8 mouse cellular contexts compared by ENCODE assay signal in genomic region chr7:105568988-105569471, GRCm38 (mm10). TPM values are rescaled to one million over a fixed set of nuclear protein-coding genes. Genes with fewer than 3 reads are reported as not detected.
DNase-seq lines count a peak whose midpoint lies in the region; ATAC-seq and TF ChIP-seq lines count a peak whose summit lies in the region.

No protein-coding gene starts in this region.

- H3K9me3 ChIP-seq in forebrain, embryonic 15.5 days = no peaks in the 10 kb centered on the region
- H3K9me3 ChIP-seq in limb, embryonic 15.5 days = no peaks in the 10 kb centered on the region

- no peaks in the 10 kb centered on the region for H3K36me3 ChIP-seq in testis, adult 2 months (ENCODE audit: control insufficient read depth, insufficient read depth, low read length)
- H3K36me3 ChIP-seq in forebrain, embryonic 15.5 days = peaks cover 49% of the 10 kb centered on the region
- peaks cover 55% of the 10 kb centered on the region for H3K36me3 ChIP-seq in limb, embryonic 15.5 days

- ATAC-seq in forebrain, embryonic 15.5 days (replicated peaks) = peak; percentile 90
- ATAC-seq in limb, embryonic 15.5 days (ENCODE audit: insufficient number of reproducible peaks, low FRiP score, low TSS enrichment, low read depth) = no peak

- no peak for TF ChIP-seq CTCF in testis, adult 2 months (IDR thresholded peaks at IDR 0.05; ENCODE audit: control insufficient read depth, insufficient read depth, insufficient replicate concordance, low read depth, low read length)

- peaks cover 9% of the 10 kb centered on the region for H3K4me1 ChIP-seq in testis, adult 2 months (ENCODE audit: control insufficient read depth, insufficient read depth, low read length)
- H3K4me1 ChIP-seq in forebrain, embryonic 15.5 days = peaks cover 38% of the 10 kb centered on the region
- peaks cover 18% of the 10 kb centered on the region for H3K4me1 ChIP-seq in limb, embryonic 15.5 days

- H3K27ac ChIP-seq in testis, adult 2 months (ENCODE audit: control insufficient read depth, insufficient read depth, low read depth, low read length) = no peak overlapping the region
- H3K27ac ChIP-seq in forebrain, embryonic 15.5 days (replicated peaks) = peak overlapping the region; percentile 83
- no peak overlapping the region for H3K27ac ChIP-seq in limb, embryonic 15.5 days

- WGBS in forebrain, embryonic 15.5 days = 3% methylated on average over 6 of the region's 6 CpGs
- 20% methylated on average over 6 of the region's 6 CpGs for WGBS in limb, embryonic 15.5 days

- H3K4me2 ChIP-seq in forebrain, embryonic 15.5 days (replicated peaks) = peak overlapping the region; percentile 45
- H3K4me2 ChIP-seq in limb, embryonic 15.5 days = no peak overlapping the region

- no peak for DNase-seq in testis, postnatal 14 days (ENCODE audit: low spot score)
- DNase-seq in kidney, postnatal 10 days = peak; percentile 40
- peak; percentile 93 for DNase-seq in right cerebral cortex, adult 18-20 months
- DNase-seq in natural killer cell, adult 2 months (ENCODE audit: low spot score in 2 of 2) = no peak
- no peak for DNase-seq in Muller cell, postnatal 12 days (ENCODE audit: inconsistent ontology term)

- H3K27me3 ChIP-seq in testis, adult 2 months (ENCODE audit: control insufficient read depth, insufficient read depth, low read length) = no peaks in the 10 kb centered on the region
- H3K27me3 ChIP-seq in forebrain, embryonic 15.5 days = no peaks in the 10 kb centered on the region
- no peaks in the 10 kb centered on the region for H3K27me3 ChIP-seq in limb, embryonic 15.5 days

- H3K4me3 ChIP-seq in testis, adult 2 months (ENCODE audit: control insufficient read depth, low read depth, low read length) = peak overlapping the region; percentile 3
- H3K4me3 ChIP-seq in forebrain, embryonic 15.5 days = peak overlapping the region; percentile 30
- H3K4me3 ChIP-seq in limb, embryonic 15.5 days = no peak overlapping the region

- no peak for TF ChIP-seq POLR2A in testis, adult 2 months (IDR thresholded peaks at IDR 0.05; ENCODE audit: control insufficient read depth, low read depth, low read length)

- peak overlapping the region; percentile 34 for H3K9ac ChIP-seq in forebrain, embryonic 15.5 days (replicated peaks)
- 0 out of 2 replicates have a peak overlapping the region, but pooled peaks have one; percentile 2 for H3K9ac ChIP-seq in limb, embryonic 15.5 days

RNA-seq across cellular contexts. Expression of gene Apbb1, which starts 12.4 kb away (rescaled TPM):
- polyA plus RNA-seq in testis, adult 2 months (2012; rRNA removed) = 33.9 and 37.4 TPM in 2 replicates
- polyA plus RNA-seq in forebrain, embryonic 15.5 days (2015; fragmentation: Nextera tagmentation; extraction: Ambion mirVana) = 249 and 255 TPM in 2 replicates
- 37.4 and 38.2 TPM in 2 replicates for polyA plus RNA-seq in limb, embryonic 15.5 days (2015; fragmentation: Nextera tagmentation; extraction: Ambion mirVana)

RNA-seq across cellular contexts. Expression of gene Smpd1, which starts 14.9 kb away (rescaled TPM):
- 3.9 and 4.0 TPM in 2 replicates for polyA plus RNA-seq in testis, adult 2 months (2012; rRNA removed)
- polyA plus RNA-seq in forebrain, embryonic 15.5 days (2015; fragmentation: Nextera tagmentation; extraction: Ambion mirVana) = 65.5 and 69.8 TPM in 2 replicates
- polyA plus RNA-seq in limb, embryonic 15.5 days (2015; fragmentation: Nextera tagmentation; extraction: Ambion mirVana) = 62.6 and 65.0 TPM in 2 replicates

RNA-seq across cellular contexts. Expression of gene Hpx, which starts 30.9 kb away (rescaled TPM):
- 0.30 and 0.36 TPM in 2 replicates for polyA plus RNA-seq in testis, adult 2 months (2012; rRNA removed)
- 0.11 and 0.24 TPM in 2 replicates for polyA plus RNA-seq in forebrain, embryonic 15.5 days (2015; fragmentation: Nextera tagmentation; extraction: Ambion mirVana)
- polyA plus RNA-seq in limb, embryonic 15.5 days (2015; fragmentation: Nextera tagmentation; extraction: Ambion mirVana) = 0.53 and 0.99 TPM in 2 replicates

Comparison
In these comparisons a context has a peak if more than half of its experiments do, and no peak if none do; other contexts are left out.
1. DNase-seq: peak in kidney, postnatal 10 days (single experiment) and right cerebral cortex, adult 18-20 months (single experiment); none in testis, postnatal 14 days (single experiment), natural killer cell, adult 2 months (0 of 2) and Muller cell, postnatal 12 days (single experiment).
2. RNA of gene Smpd1, which starts 14.9 kb away (polyA plus RNA-seq): 65.5 to 69.8 TPM in forebrain, embryonic 15.5 days and 62.6 to 65.0 TPM in limb, embryonic 15.5 days; 3.9 to 4.0 TPM in testis, adult 2 months; every median in the first group is over 10 times any median in the second.